Mouse (Mus musculus) embryonic fibroblast, embryonic 13.5 days (primary cell): ENCODE measurements at regions not wholly inside any gene's neighbourhood (a gene's known extent, or its start where the extent isn't known, plus 50 kb on each side); places are given as distances from the start of the nearest gene placed in this dataset.

ENCODE experiments used
- CTCF ChIP-seq: IDR thresholded peaks from 2 replicates; pipeline ENCODE4 v1.5.1; 2011; ENCODE audit warnings: mild to moderate bottlenecking, control low read depth, low read length, moderate library complexity, borderline replicate concordance; ENCODE audit not compliant: insufficient read depth
- POLR2A ChIP-seq: IDR thresholded peaks from 2 replicates; pipeline ENCODE4 v1.6.1; 2011; ENCODE audit warnings: low read depth, mild to moderate bottlenecking, control low read depth, low read length, moderate library complexity

GRCm38 (mm10) chr11:117038282-117039106 lies 76.5 kb upstream of the Sec14l1 start:
- TF ChIP-seq CTCF (no peak), POLR2A (no peak)
